ENCODE assay signal across 24 mouse cellular contexts in the genomic region with DNA sequence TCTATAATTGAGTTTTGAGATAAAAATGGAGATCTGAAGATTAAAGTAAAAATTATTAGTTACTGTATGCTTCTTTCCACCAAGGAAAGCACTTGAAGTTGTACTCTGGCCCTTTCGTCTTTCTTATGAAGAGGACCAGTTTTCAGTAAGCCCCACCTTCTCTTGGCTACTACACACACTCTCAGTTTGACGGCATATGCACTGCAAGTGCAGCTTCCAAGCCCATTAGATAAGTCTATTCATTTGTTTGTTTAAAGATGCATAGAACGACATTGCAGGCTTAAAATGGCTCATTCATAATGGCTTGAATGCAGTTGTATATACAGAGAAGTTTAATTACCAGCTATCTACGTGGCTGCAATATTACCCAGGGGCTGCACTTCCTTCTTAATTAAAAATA.
"Had no signal": no experiment of that assay in that cellular context is flagged by ENCODE, and none has a peak within 500 bp of the region (broad histone marks: within the 10 kb centered on the region; RNA-seq: fewer than 3 reads in every experiment).

No protein-coding gene starts in this region.

- H3K9me3 ChIP-seq: heart, embryonic 10.5 days; heart, embryonic 12.5 days; hindbrain, embryonic 10.5 days; hindbrain, embryonic 12.5 days; intestine, embryonic 15.5 days; limb, embryonic 10.5 days; limb, embryonic 12.5 days; liver, embryonic 13.5 days had no signal

- H3K36me3 ChIP-seq: heart, embryonic 10.5 days; heart, embryonic 12.5 days; hindbrain, embryonic 10.5 days; hindbrain, embryonic 12.5 days; intestine, embryonic 15.5 days; limb, embryonic 10.5 days; limb, embryonic 12.5 days; liver, embryonic 13.5 days had no signal

- H3K27ac ChIP-seq: gastrocnemius, adult 2 months; heart, embryonic 10.5 days; hindbrain, embryonic 10.5 days; hindbrain, embryonic 12.5 days; hindbrain, embryonic 14.5 days; intestine, embryonic 15.5 days; layer of hippocampus, adult 2 months; left cerebral cortex, adult 2 months; limb, embryonic 10.5 days; limb, embryonic 12.5 days; liver, embryonic 13.5 days had no signal

- H3K9ac ChIP-seq: heart, embryonic 12.5 days; hindbrain, embryonic 12.5 days; hindbrain, embryonic 14.5 days; intestine, embryonic 15.5 days; limb, embryonic 12.5 days; liver, embryonic 13.5 days had no signal

- H3K27me3 ChIP-seq: heart, embryonic 12.5 days; hindbrain, embryonic 12.5 days; intestine, embryonic 15.5 days; limb, embryonic 12.5 days; liver, embryonic 13.5 days had no signal

- H3K4me2 ChIP-seq: heart, embryonic 12.5 days; hindbrain, embryonic 12.5 days; hindbrain, embryonic 14.5 days; intestine, embryonic 15.5 days; limb, embryonic 12.5 days; liver, embryonic 11.5 days; liver, embryonic 13.5 days had no signal

- DNase-seq: gastrocnemius, adult 2 months; gastrocnemius, postnatal 10 days; gastrocnemius, postnatal 25 days; heart, adult 18-20 months; heart, postnatal 10 days; heart, postnatal 4 days; kidney, postnatal 10 days; kidney, postnatal 4 days; liver; liver, embryonic 13.5 days had no signal

- H3K4me3 ChIP-seq: gastrocnemius, adult 2 months; heart, embryonic 10.5 days; heart, embryonic 12.5 days; hindbrain, embryonic 10.5 days; hindbrain, embryonic 12.5 days; intestine, embryonic 15.5 days; layer of hippocampus, adult 2 months; left cerebral cortex, adult 2 months; limb, embryonic 10.5 days; limb, embryonic 12.5 days; liver, embryonic 13.5 days had no signal

- H3K4me1 ChIP-seq: heart, embryonic 10.5 days; heart, embryonic 12.5 days; hindbrain, embryonic 10.5 days; hindbrain, embryonic 12.5 days; intestine, embryonic 15.5 days; limb, embryonic 10.5 days; limb, embryonic 12.5 days; liver, embryonic 13.5 days had no signal

- ATAC-seq: hindbrain, embryonic 16.5 days; inflammation-experienced regulatory T-cells, adult 6 months; intestine, embryonic 15.5 days; intestine, postnatal 0 days had no signal
